Mouse (Mus musculus) kidney, embryonic 14.5 days (tissue): ENCODE measurements around the gene Agtr1a. TPM values are rescaled to one million over a fixed set of nuclear protein-coding genes. Genes with fewer than 3 reads are reported as not detected.

ENCODE experiments used
- ATAC-seq: fragments of 200-750 bp; cut with Nextera tagmentation; 2 replicates; pipeline ENCODE4 v1.8.0; 2017; ENCODE audit warnings: moderate number of reproducible peaks, mild to moderate bottlenecking, moderate TSS enrichment, moderate library complexity; ENCODE audit not compliant: low FRiP score, low TSS enrichment
- H3K27ac ChIP-seq: fragments of 300-500 bp; sonication (generic); 2 replicates; pipeline ENCODE4 v1.5.1; 2014; ENCODE audit warnings: low read depth, mild to moderate bottlenecking, low read length, moderate library complexity, mixed read lengths
- H3K27me3 ChIP-seq: fragments of 300-500 bp; sonication (generic); 2 replicates; pipeline ENCODE4 v1.6.1; 2014; ENCODE audit warnings: mild to moderate bottlenecking, low read length; ENCODE audit not compliant: control insufficient read depth, insufficient read depth
- H3K36me3 ChIP-seq: fragments of 300-500 bp; sonication (generic); 2 replicates; pipeline ENCODE4 v1.6.1; 2014; ENCODE audit warnings: low read length, mixed read lengths; ENCODE audit not compliant: control insufficient read depth, insufficient read depth
- H3K4me1 ChIP-seq: fragments of 300-500 bp; sonication (generic); 2 replicates; pipeline ENCODE4 v1.6.1; 2014; ENCODE audit warnings: low read length, mixed read lengths; ENCODE audit not compliant: control insufficient read depth, insufficient read depth
- H3K4me2 ChIP-seq: fragments of 300-500 bp; sonication (generic); replicated peaks from 2 replicates; pipeline ENCODE4 v1.6.1; 2014; ENCODE audit warnings: low read depth, mild to moderate bottlenecking, low read length
- H3K4me3 ChIP-seq: fragments of 300-500 bp; sonication (generic); 2 replicates; pipeline ENCODE4 v1.5.1; 2014; ENCODE audit warnings: mild to moderate bottlenecking, low read length
- H3K9ac ChIP-seq: fragments of 300-500 bp; sonication (generic); 2 replicates; pipeline ENCODE4 v1.6.1; 2014; ENCODE audit warnings: low read depth, mild to moderate bottlenecking, low read length, moderate library complexity
- H3K9me3 ChIP-seq: fragments of 300-500 bp; sonication (generic); 2 replicates; pipeline ENCODE4 v1.6.1; 2016; ENCODE audit warnings: low read length; ENCODE audit not compliant: control insufficient read depth
- WGBS: fragments of 180-500 bp; shearing (Covaris S2); extraction: QIAGEN DNeasy Blood & Tissue Kit; methylation state at CpG from one replicate; pipeline ENCODE4 v1.1.7; 2014; 5-methylcytosine and 5-hydroxymethylcytosine counted together
- polyA plus RNA-seq: library from polyadenylated mRNA; unstranded; fragments of >200 nt; fragmentation: Nextera tagmentation; extraction: Ambion mirVana; gene quantifications from 2 replicates; pipeline ENCODE4 v1.2.1, GENCODE M21; 2014

Agtr1a gene
- polyA plus RNA-seq, 1 experiment from 2014 or later: 5.7 TPM

DNA sequence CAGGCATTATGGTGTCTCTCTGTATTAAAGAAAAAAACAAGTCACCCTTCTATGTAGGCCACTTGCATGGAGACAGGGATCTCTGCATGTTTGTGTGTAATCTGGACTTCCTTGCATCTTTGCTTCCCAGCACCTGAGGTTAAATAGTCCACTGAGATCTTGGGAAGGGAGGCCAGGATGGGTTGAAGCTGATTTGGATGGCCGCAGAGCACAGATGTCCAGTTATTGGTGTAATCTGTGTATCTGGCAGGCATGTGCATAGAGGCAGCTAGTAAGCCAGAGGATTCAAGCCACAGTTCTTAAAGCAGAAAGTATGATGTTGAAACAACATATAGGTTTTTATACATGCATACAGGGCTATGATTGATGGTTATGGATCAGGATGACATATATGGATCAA is 91.2 kb downstream of the Agtr1a start:
- Histone ChIP-seq H3K36me3 (no peaks in the 10 kb centered on the region), H3K27ac (no peak overlapping the region), H3K9me3 (no peaks in the 10 kb centered on the region), H3K4me1 (no peaks in the 10 kb centered on the region), H3K9ac (no peak overlapping the region), H3K4me2 (no peak overlapping the region), H3K27me3 (no peaks in the 10 kb centered on the region), H3K4me3 (no peak overlapping the region)
- ATAC-seq: no peak
- WGBS: 96% methylated on average over 1 of the region's 1 CpGs

Other genes with a start within 250 kb of the Agtr1a start
- gene Mboat1, start 200.0 kb upstream of the Agtr1a start, polyA plus RNA-seq: 18.1 and 32.8 TPM in 2 replicates
- 264 and 276 TPM in 2 replicates for gene Uqcrfs1, start 208.9 kb downstream of the Agtr1a start, polyA plus RNA-seq